Mouse (Mus musculus) midbrain, embryonic 16.5 days (tissue): Measurements from ENCODE around the gene Cox15. TPM values are rescaled to one million over a fixed set of nuclear protein-coding genes. Genes with fewer than 3 reads are reported as not detected.

Source experiments
- polyA plus RNA-seq: library from polyadenylated mRNA; unstranded; fragments of >200 nt; fragmentation: Nextera tagmentation; extraction: Ambion mirVana; gene quantifications from 2 replicates; pipeline ENCODE4 v1.2.1, GENCODE M21; 2015

The Cox15 gene
- polyA plus RNA-seq, 1 experiment from 2014 or later = 13.1 TPM

Other genes starting within 250 kb of the Cox15 start
- gene Got1, start 228.4 kb downstream of the Cox15 start, polyA plus RNA-seq = 107 and 113 TPM in 2 replicates
- gene Nkx2-3, start 140.7 kb downstream of the Cox15 start, polyA plus RNA-seq = 0.51 and 0.55 TPM in 2 replicates
- 12.8 and 14.1 TPM in 2 replicates for gene Slc25a28, start 78.1 kb downstream of the Cox15 start, polyA plus RNA-seq
- 7.1 and 8.2 TPM in 2 replicates for gene Entpd7, start 63.3 kb downstream of the Cox15 start, polyA plus RNA-seq
- 6.7 and 7.5 TPM in 2 replicates for gene Cutc, start within 50 bp of the Cox15 start, polyA plus RNA-seq
- gene Abcc2, start 29.2 kb upstream of the Cox15 start, polyA plus RNA-seq = 0.04 and 0.11 TPM in 2 replicates
- 7.4 and 8.2 TPM in 2 replicates for gene Dnmbp, start 187.2 kb upstream of the Cox15 start, polyA plus RNA-seq
- 0.37 and 0.39 TPM in 2 replicates for gene Cpn1, start 233.6 kb upstream of the Cox15 start, polyA plus RNA-seq